Mouse (Mus musculus): ENCODE results near the gene Tmed6.

- TF ChIP-seq CTCF (IDR thresholded peaks at IDR 0.05; ENCODE audit: low read depth, low read length) (no peak), POLR2A (IDR thresholded peaks at IDR 0.05; ENCODE audit: extremely low read depth, insufficient read depth, low read length) (no peak)
Observed at GRCm38 (mm10) chr8:107035641-107036040, 29.8 kb downstream of the Tmed6 start.

Measured in liver, adult 2 months (tissue).